Mouse (Mus musculus): ENCODE data around the gene Sf3a3.

Gene Sf3a3

GRCm38 (mm10) chr4:124781361-124781760 is 66.8 kb downstream of the Sf3a3 start:
- no peak for DNase-seq (ENCODE audit: low read depth, low spot score)
